Mouse (Mus musculus) cortical plate, adult 2 months (tissue): Measurements from ENCODE around the gene Slc19a1.

ENCODE experiments used
- CTCF ChIP-seq: fragments of 200-500 bp; IDR thresholded peaks from 2 replicates; pipeline ENCODE4 v1.5.1; 2011; ENCODE audit warnings: mild to moderate bottlenecking, control low read depth, low read length; ENCODE audit not compliant: insufficient read depth; ENCODE audit errors: extremely low read depth
- POLR2A ChIP-seq: fragments of 200-500 bp; IDR thresholded peaks from 2 replicates; pipeline ENCODE4 v1.6.1; 2011; ENCODE audit warnings: mild to moderate bottlenecking, low read length, control low read depth; ENCODE audit not compliant: insufficient read depth; ENCODE audit errors: extremely low read depth

- no peak for TF ChIP-seq CTCF
- TF ChIP-seq POLR2A = no peak
Measured at GRCm38 (mm10) chr10:77016080-77016479, 16.0 kb upstream of the Slc19a1 start.
